Mouse (Mus musculus) CH12.LX (cell line): ENCODE data around the gene Nub1. TPM values are rescaled to one million over a fixed set of nuclear protein-coding genes. Genes with fewer than 3 reads are reported as not detected.

Source experiments
- DNase-seq: peaks from one replicate; pipeline ENCODE4 v3.0.0-alpha.2; 2013; ENCODE audit errors: extremely low read depth
- H3K27ac ChIP-seq: 2 replicates; pipeline ENCODE4 v1.5.1; 2012; ENCODE audit warnings: low read depth, mild to moderate bottlenecking, control low read depth, moderate library complexity; ENCODE audit not compliant: insufficient read depth
- H3K27me3 ChIP-seq: replicated peaks from 2 replicates; pipeline ENCODE3; 2012; ENCODE audit warnings: inconsistent platforms
- H3K36me3 ChIP-seq, 2 experiments: replicated peaks in 1 of 2; 2 replicates each; pipeline versions ENCODE3 to v1.6.1; 2012; ENCODE audit warnings: inconsistent platforms in 1 of 2, low read length in 1 of 2, mild to moderate bottlenecking in 1 of 2, mixed read lengths in 1 of 2, moderate library complexity in 1 of 2; ENCODE audit not compliant: control insufficient read depth in 1 of 2, insufficient read depth in 1 of 2
- H3K4me1 ChIP-seq, 2 experiments: 2 replicates each; pipeline ENCODE4 v1.6.1; 2012; ENCODE audit warnings: inconsistent platforms in 1 of 2, moderate library complexity in 1 of 2; ENCODE audit not compliant: insufficient read depth in 2 of 2, control insufficient read depth in 1 of 2
- H3K4me2 ChIP-seq: 2 replicates; pipeline ENCODE4 v1.6.1; 2012; ENCODE audit warnings: low read depth, mild to moderate bottlenecking, control low read depth; ENCODE audit not compliant: poor library complexity, insufficient read depth, severe bottlenecking
- H3K4me3 ChIP-seq, 3 experiments: fragments of 150-350 bp in 1 of 3; sonication (generic) in 1 of 3; replicated peaks in 1 of 3; 2 replicates each; pipeline versions ENCODE3 to v1.5.1; 2011 to 2012; ENCODE audit warnings: low read depth in 2 of 3, low read length in 2 of 3, mild to moderate bottlenecking in 2 of 3, moderate library complexity in 2 of 3, control low read depth in 1 of 3, improper control_type of control experiment in 1 of 3, inconsistent platforms in 1 of 3, mixed read lengths in 1 of 3; ENCODE audit not compliant: poor library complexity in 1 of 3
- H3K79me2 ChIP-seq: replicated peaks from 2 replicates; pipeline ENCODE4 v1.6.1; 2012; ENCODE audit warnings: mild to moderate bottlenecking, moderate library complexity; ENCODE audit not compliant: control insufficient read depth, poor library complexity, insufficient read depth, severe bottlenecking; ENCODE audit errors: extremely low read depth
- H3K9ac ChIP-seq: 2 replicates; pipeline ENCODE4 v1.6.1; 2012; ENCODE audit warnings: low read depth, mild to moderate bottlenecking, control low read depth, moderate library complexity; ENCODE audit not compliant: insufficient read depth
- H3K9me3 ChIP-seq: replicated peaks from 2 replicates; pipeline ENCODE3; 2012; ENCODE audit warnings: low read length, inconsistent platforms, mixed read lengths
- BHLHE40 ChIP-seq: IDR thresholded peaks from 2 replicates; pipeline ENCODE4 v1.6.1; 2011; ENCODE audit warnings: mild to moderate bottlenecking, low read depth, low read length, improper control_type of control experiment
- CHD1 ChIP-seq: IDR thresholded peaks from 2 replicates; pipeline ENCODE4 v1.6.1; 2012; ENCODE audit warnings: low read depth, low read length, improper control_type of control experiment, inconsistent platforms
- CTCF ChIP-seq, 2 experiments: IDR thresholded peaks in 1 of 2; conservative IDR thresholded peaks in 1 of 2; 2 replicates each; pipeline ENCODE4 v1.5.1; 2011 to 2012; ENCODE audit warnings: low read depth in 2 of 2, low read length in 2 of 2, improper control_type of control experiment in 1 of 2, inconsistent platforms in 1 of 2, mild to moderate bottlenecking in 1 of 2, moderate library complexity in 1 of 2
- ELF1 ChIP-seq: IDR thresholded peaks from 2 replicates; pipeline ENCODE4 v1.6.1; 2014; ENCODE audit warnings: low read depth, mild to moderate bottlenecking, inconsistent platforms, low read length, improper control_type of control experiment
- EP300 ChIP-seq: IDR thresholded peaks from 2 replicates; pipeline ENCODE4 v1.6.1; 2011; ENCODE audit warnings: low read length, improper control_type of control experiment
- ETS1 ChIP-seq: conservative IDR thresholded peaks from 2 replicates; pipeline ENCODE4 v1.6.1; 2012; ENCODE audit warnings: low read depth, mild to moderate bottlenecking, inconsistent platforms, low read length, improper control_type of control experiment, moderate library complexity
- GABPA ChIP-seq: IDR thresholded peaks from 2 replicates; pipeline ENCODE4 v1.6.1; 2012; ENCODE audit warnings: low read depth, low read length, improper control_type of control experiment, inconsistent platforms; ENCODE audit not compliant: insufficient replicate concordance
- JUN ChIP-seq: IDR thresholded peaks from 2 replicates; pipeline ENCODE4 v1.6.1; 2011; ENCODE audit warnings: low read depth, mild to moderate bottlenecking, low read length, improper control_type of control experiment, moderate library complexity; ENCODE audit not compliant: insufficient read depth
- JUND ChIP-seq: conservative IDR thresholded peaks from 2 replicates; pipeline ENCODE4 v1.6.1; 2011; ENCODE audit warnings: low read depth, low read length, improper control_type of control experiment
- KAT2A ChIP-seq: IDR thresholded peaks from 2 replicates; pipeline ENCODE4 v1.6.1; 2012; ENCODE audit warnings: low read length, improper control_type of control experiment, inconsistent platforms; ENCODE audit not compliant: insufficient replicate concordance
- MAZ ChIP-seq: IDR thresholded peaks from 2 replicates; pipeline ENCODE4 v1.6.1; 2012; ENCODE audit warnings: low read depth, mild to moderate bottlenecking, inconsistent platforms, low read length, improper control_type of control experiment, moderate library complexity
- MEF2A ChIP-seq: IDR thresholded peaks from 2 replicates; pipeline ENCODE4 v1.6.1; 2014; ENCODE audit warnings: low read depth, mild to moderate bottlenecking, inconsistent platforms, low read length, improper control_type of control experiment, borderline replicate concordance
- MXI1 ChIP-seq: IDR thresholded peaks from 2 replicates; pipeline ENCODE4 v1.6.1; 2011; ENCODE audit warnings: mild to moderate bottlenecking, low read depth, low read length, improper control_type of control experiment
- MYC ChIP-seq: IDR thresholded peaks from 2 replicates; pipeline ENCODE4 v1.6.1; 2011; ENCODE audit warnings: low read depth, mild to moderate bottlenecking, improper control_type of control experiment, low read length
- NELFE ChIP-seq: IDR thresholded peaks from 2 replicates; pipeline ENCODE4 v1.6.1; 2011; ENCODE audit warnings: low read depth, low read length, improper control_type of control experiment
- POLR2A ChIP-seq: IDR thresholded peaks from 2 replicates; pipeline ENCODE4 v1.6.1; 2011; ENCODE audit warnings: low read depth, mild to moderate bottlenecking, improper control_type of control experiment, low read length
- POLR2AphosphoS2 ChIP-seq: IDR thresholded peaks from 2 replicates; pipeline ENCODE4 v1.6.1; 2011; ENCODE audit warnings: low read depth, low read length, improper control_type of control experiment
- RAD21 ChIP-seq: IDR thresholded peaks from 2 replicates; pipeline ENCODE4 v1.6.1; 2011; ENCODE audit warnings: low read depth, mild to moderate bottlenecking, low read length, improper control_type of control experiment, moderate library complexity
- RCOR1 ChIP-seq: conservative IDR thresholded peaks from 2 replicates; pipeline ENCODE4 v1.6.1; 2012; ENCODE audit warnings: low read depth, mild to moderate bottlenecking, inconsistent platforms, low read length, improper control_type of control experiment
- SMC3 ChIP-seq: IDR thresholded peaks from 2 replicates; pipeline ENCODE4 v1.6.1; 2011; ENCODE audit warnings: low read depth, low read length, improper control_type of control experiment
- TBP ChIP-seq: conservative IDR thresholded peaks from 2 replicates; pipeline ENCODE4 v1.6.1; 2011; ENCODE audit warnings: low read depth, low read length, improper control_type of control experiment
- USF1 ChIP-seq: IDR thresholded peaks from 2 replicates; pipeline ENCODE4 v1.6.1; 2014; ENCODE audit warnings: low read depth, mild to moderate bottlenecking, inconsistent platforms, low read length, improper control_type of control experiment
- ZC3H11A ChIP-seq: IDR thresholded peaks from 2 replicates; pipeline ENCODE4 v1.6.1; 2012; ENCODE audit warnings: low read depth, mild to moderate bottlenecking, inconsistent platforms, low read length, improper control_type of control experiment
- ZKSCAN1 ChIP-seq: IDR thresholded peaks from 2 replicates; pipeline ENCODE4 v1.6.1; 2012; ENCODE audit warnings: low read depth, inconsistent platforms, low read length, improper control_type of control experiment, borderline replicate concordance
- dilution Hi-C: fragments of 300-500 bp; cut with MboI; formaldehyde crosslinking; loops from 2 replicates; pipeline ENCODE4 v1.14.3; 2020; ENCODE audit warnings: low sequenced_read_pairs; ENCODE audit not compliant: extremely low pct_unique_long_range_greater_than_20kb, extremely low pct_ligation_motif_present
- in situ Hi-C: fragments of 300-500 bp; cut with MboI; formaldehyde crosslinking; loops from 3 replicates; pipeline ENCODE4 v1.14.3; 2019; ENCODE audit warnings: low sequenced_read_pairs, low pct_ligation_motif_present, low pct_unique_long_range_greater_than_20kb, mixed read lengths
- polyA plus RNA-seq: library from polyadenylated mRNA; unstranded; fragments of >175 nt; gene quantifications from 2 replicates; pipeline ENCODE4 v1.2.1, GENCODE M21; 2012; ENCODE audit warnings: low read depth; ENCODE audit not compliant: insufficient read length
- total RNA-seq, 2 experiments: library from RNA; depleted of rRNA; stranded (reverse); fragments of 300-350 nt in 1 of 2; fragments of >200 nt in 1 of 2; gene quantifications; 2 replicates each; pipeline ENCODE4 v1.2.3; 2012 to 2014

Nub1 gene
- total and polyA plus RNA-seq, 3 experiments = 58.1 to 83.2 (median 69.3) TPM

- no peak overlapping the region for H3K4me2 ChIP-seq
- H3K36me3 ChIP-seq = peaks cover 46 to 67% of the 10 kb centered on the region in 2 experiments
- no peak overlapping the region for H3K27ac ChIP-seq
- no peak for DNase-seq
- TF ChIP-seq JUN = no peak
- TF ChIP-seq CTCF (conservative IDR thresholded peaks at IDR 0.05 in 1 of 2, IDR thresholded peaks at IDR 0.05 in 1 of 2; ENCODE audit: low read depth in 2 of 2, low read length in 2 of 2) = peak; percentile 27 to 30; a peak in 2 of 4 replicates
- TF ChIP-seq EP300 = no peak
- TF ChIP-seq, all 38 proteins: peak for 1
- in situ Hi-C loops = no loop called here
- Histone ChIP-seq H3K9me3 (peaks cover 16% of the 10 kb centered on the region), H3K27me3 (no peaks in the 10 kb centered on the region), H3K9ac (no peak overlapping the region), H3K4me1 (peaks cover 0 to 20% of the 10 kb centered on the region in 2 experiments; a peak in 2 of 4 replicates), H3K79me2 (no peaks in the 10 kb centered on the region), H3K4me3 (no peak overlapping the region)
- dilution Hi-C loops = no loop called here
These were observed 26.3 kb downstream of the Nub1 start for GRCm38 (mm10) chr5:24711615-24712014.

GRCm38 (mm10) chr5:24713199-24713598, 27.9 kb downstream of the Nub1 start:
- dilution Hi-C loops (no loop called here), in situ Hi-C loops (no loop called here)
- Histone ChIP-seq H3K4me2 (no peak overlapping the region), H3K27me3 (no peaks in the 10 kb centered on the region), H3K4me1 (peaks cover 0 to 17% of the 10 kb centered on the region in 2 experiments; a peak in 2 of 4 replicates), H3K27ac (no peak overlapping the region), H3K36me3 (peaks cover 30 to 58% of the 10 kb centered on the region in 2 experiments), H3K9me3 (peaks cover 16% of the 10 kb centered on the region), H3K4me3 (no peak overlapping the region), H3K9ac (no peak overlapping the region), H3K79me2 (no peaks in the 10 kb centered on the region)
- no peak for TF ChIP-seq RCOR1
- TF ChIP-seq MXI1 = no peak
- TF ChIP-seq MAZ = no peak
- no peak for TF ChIP-seq ETS1
- no peak for TF ChIP-seq JUN
- TF ChIP-seq POLR2A = no peak
- TF ChIP-seq ZC3H11A = no peak
- TF ChIP-seq MYC = no peak
- no peak for TF ChIP-seq CHD1
- no peak for TF ChIP-seq CTCF (conservative IDR thresholded peaks at IDR 0.05 in 1 of 2, IDR thresholded peaks at IDR 0.05 in 1 of 2; ENCODE audit: low read depth in 2 of 2, low read length in 2 of 2)
- TF ChIP-seq USF1 = no peak
- no peak for TF ChIP-seq JUND
- TF ChIP-seq NELFE = no peak
- DNase-seq = no peak

GRCm38 (mm10) chr5:24713987-24714386, 28.7 kb downstream of the Nub1 start:
- H3K79me2 ChIP-seq = no peaks in the 10 kb centered on the region
- DNase-seq = no peak
- H3K27ac ChIP-seq = no peak overlapping the region
- dilution Hi-C loops = no loop called here
- H3K9ac ChIP-seq = no peak overlapping the region
- in situ Hi-C loops = no loop called here
- peaks cover 0 to 17% of the 10 kb centered on the region in 2 experiments; a peak in 2 of 4 replicates for H3K4me1 ChIP-seq
- H3K4me2 ChIP-seq = no peak overlapping the region
- H3K27me3 ChIP-seq = no peaks in the 10 kb centered on the region
- H3K9me3 ChIP-seq = peaks cover 16% of the 10 kb centered on the region
- TF ChIP-seq CTCF (conservative IDR thresholded peaks at IDR 0.05 in 1 of 2, IDR thresholded peaks at IDR 0.05 in 1 of 2; ENCODE audit: low read depth in 2 of 2, low read length in 2 of 2) (no peak), POLR2AphosphoS2 (no peak), RAD21 (no peak), CHD1 (no peak), POLR2A (no peak), MAZ (no peak), ELF1 (no peak), MEF2A (no peak), ZKSCAN1 (no peak), JUND (no peak), MXI1 (no peak), BHLHE40 (no peak), NELFE (no peak), GABPA (no peak), KAT2A (no peak), TBP (no peak), SMC3 (no peak), ETS1 (no peak)
- TF ChIP-seq, all 38 proteins: peak for 0
- Histone ChIP-seq H3K4me3 (no peak overlapping the region), H3K36me3 (peaks cover 22 to 53% of the 10 kb centered on the region in 2 experiments)
